Mouse (Mus musculus) mature B cell (primary cell): Measurements from ENCODE around the gene Hyls1.

Experiments used
- in situ Hi-C: fragments of 300-500 bp; cut with MboI; formaldehyde crosslinking; loops from 2 replicates; pipeline ENCODE4 v1.14.3; 2019

Hyls1 gene

DNA sequence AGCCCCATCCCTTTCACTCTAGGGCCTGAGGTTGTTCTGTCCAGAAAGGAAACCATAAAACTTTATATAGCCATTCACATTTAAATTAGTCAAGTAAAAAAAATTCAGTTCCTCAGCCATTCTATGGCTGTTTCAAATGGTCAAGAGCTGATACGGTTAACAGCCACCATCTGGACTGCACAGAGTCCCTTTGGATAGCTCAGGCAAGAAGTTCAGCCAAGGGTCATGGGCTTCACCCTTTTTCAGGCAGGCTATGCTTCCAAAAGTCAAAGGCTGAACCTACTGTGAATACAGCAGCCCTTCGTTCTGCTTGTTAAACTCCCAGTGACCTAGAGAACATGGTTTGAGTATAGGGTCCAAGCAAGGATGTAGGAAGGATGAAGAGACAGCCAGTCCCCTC lies 25.5 kb downstream of the Hyls1 start:
- in situ Hi-C loops = loop anchor here (5.0 kb wide), 1 partner anchor 262 kb away; no protein-coding TSS in a partner anchor

DNA sequence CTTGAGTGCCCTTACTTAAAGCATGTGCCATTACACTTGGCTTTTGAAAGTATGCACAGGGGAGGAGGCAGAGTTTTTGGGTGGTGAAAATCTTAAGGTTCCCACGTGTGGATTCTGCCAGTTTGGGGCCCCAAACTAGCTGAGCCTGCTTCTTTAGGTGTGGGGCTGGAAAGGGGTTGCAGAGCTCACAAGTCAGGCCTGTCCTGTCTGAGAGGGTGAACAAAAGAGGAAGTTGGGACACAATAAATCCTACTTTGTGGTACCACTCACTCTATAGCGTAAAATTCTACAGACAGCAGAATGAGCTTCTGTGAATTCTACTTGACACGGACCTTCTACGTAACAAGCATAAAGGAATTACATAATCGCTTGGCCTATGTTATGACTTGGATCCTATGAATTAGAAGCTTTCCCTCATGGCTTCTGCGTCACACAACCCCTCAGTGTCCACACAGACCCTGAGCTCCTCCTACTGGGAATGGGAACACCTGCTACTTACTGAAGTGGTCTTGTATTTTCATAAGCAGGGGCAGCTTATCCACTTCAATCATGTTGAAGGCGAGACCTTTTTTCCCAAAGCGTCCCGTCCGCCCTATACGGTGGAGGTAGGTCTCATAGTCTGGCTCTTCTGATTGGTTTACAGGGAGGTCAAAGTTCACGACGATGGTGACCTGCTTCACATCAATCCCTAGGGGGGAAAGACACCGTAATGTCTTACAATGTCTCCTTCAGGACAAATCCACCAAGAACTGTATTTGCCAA lies 26.9 kb downstream of the Hyls1 start:
- in situ Hi-C loops = loop anchor here (5.0 kb wide), 1 partner anchor 261 kb away; no protein-coding TSS in a partner anchor

DNA sequence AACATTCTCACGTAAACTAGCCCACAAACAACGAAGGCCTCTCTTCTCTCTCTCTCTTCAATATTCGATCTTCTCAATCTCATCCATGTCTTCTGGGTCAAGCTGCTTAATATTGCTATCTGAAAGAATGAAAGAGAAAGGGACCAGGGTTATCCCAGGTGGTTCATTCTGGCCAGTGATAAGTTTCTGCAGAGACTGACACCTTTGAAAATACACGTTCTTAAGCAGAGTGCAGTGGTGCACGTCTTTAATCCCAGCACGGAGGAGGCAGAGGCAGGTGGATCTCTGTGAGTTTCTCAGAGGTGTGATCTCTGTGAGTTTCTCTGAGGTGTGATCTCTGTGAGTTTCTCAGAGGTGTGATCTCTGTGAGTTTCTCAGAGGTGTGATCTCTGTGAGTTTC lies 28.3 kb downstream of the Hyls1 start:
- in situ Hi-C loops = loop anchor here (5.0 kb wide), 1 partner anchor 260 kb away; no protein-coding TSS in a partner anchor

DNA sequence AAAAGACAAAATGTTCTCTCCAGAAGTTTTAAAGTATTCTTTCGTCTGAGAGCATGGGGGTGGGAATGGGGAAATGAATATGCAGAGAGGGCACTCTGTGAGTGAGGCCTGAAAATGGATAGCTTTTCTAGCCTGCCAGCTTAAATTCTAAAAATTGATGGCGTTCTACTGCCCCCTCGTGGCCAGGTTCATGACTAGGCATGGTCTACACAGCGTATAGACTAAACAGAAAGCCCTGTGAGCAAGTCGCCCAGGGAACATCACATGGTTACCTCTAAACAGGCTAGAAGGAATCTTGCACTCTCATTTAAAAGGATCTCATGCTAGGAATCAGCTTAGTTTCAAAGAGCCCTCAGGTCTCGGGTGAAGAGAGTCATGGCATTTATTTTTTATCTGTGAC lies 28.7 kb downstream of the Hyls1 start:
- in situ Hi-C loops = loop anchor here (5.0 kb wide), 1 partner anchor 259 kb away; no protein-coding TSS in a partner anchor

DNA sequence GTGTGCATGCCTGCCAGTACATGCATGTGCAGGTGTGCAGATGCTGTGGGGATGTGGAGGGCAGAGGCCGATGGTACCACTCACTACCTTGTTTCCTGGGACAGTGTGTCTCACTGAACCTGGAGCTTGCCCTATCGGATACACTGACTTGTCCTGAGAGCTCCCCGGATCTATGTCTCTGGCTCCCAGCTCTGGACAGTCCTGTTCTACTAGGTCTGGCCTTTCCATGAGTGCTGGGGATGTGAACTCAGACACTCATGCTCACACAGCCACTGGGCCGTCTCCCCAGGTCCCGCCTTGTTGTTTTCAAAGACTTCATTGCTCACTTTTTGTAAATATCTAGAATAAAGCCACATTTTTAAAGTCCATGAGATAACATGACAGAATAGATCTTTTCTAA lies 29.2 kb downstream of the Hyls1 start:
- in situ Hi-C loops = loop anchor here (5.0 kb wide), 1 partner anchor 259 kb away; no protein-coding TSS in a partner anchor

DNA sequence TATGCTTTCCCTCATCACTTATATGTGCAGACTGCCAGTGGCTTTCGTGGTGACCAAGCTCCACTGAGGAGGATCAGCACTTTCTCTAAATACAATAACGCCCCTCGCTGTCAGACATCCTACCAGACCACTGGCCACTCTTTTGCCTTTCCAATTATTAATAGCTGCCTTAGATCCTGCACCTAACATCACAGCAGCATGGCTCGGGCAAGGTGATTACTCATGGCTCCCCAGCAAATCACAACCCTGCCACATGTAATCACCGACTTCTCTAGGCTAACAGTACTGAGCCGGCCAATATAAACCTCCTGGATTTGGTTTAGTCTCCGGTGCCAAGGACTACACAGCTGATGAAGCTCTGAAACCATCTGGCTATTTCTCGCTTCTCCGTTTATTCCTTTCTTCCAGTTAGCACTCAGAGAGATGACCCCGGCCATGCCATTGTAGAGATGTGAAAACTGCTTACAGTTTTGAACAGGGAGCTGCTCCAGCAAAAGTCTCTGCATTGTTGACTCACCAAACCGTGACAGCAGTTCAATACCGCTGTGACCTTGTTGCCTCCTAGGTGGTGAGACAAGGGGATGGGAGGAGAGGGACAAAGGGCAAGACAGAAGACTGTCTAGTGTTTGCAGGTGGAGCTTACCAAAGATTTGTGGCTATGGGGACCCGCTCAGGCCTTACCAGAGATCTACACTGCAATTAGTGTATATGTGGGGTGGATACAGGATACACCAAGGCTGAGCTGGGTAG lies 31.0 kb downstream of the Hyls1 start:
- in situ Hi-C loops = no loop called here

DNA sequence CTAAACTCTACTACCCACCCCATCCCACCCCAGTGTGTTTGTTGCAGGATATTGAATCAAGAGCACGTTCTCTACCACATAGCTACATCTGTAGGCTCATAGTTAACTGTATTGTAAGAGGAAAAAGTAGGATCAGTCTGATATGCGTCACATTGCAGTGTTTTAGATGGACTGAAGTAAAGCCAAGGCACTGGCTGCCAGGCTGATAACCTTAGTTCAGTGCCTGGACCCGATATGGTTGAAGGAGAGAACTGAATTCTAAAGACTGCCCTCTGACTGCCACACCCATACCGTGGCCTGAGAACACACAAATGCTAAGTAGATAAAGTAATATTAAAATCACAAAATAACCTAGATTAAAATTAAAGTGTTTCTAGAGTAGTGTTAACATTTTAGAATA lies 34.3 kb downstream of the Hyls1 start:
- in situ Hi-C loops = no loop called here

DNA sequence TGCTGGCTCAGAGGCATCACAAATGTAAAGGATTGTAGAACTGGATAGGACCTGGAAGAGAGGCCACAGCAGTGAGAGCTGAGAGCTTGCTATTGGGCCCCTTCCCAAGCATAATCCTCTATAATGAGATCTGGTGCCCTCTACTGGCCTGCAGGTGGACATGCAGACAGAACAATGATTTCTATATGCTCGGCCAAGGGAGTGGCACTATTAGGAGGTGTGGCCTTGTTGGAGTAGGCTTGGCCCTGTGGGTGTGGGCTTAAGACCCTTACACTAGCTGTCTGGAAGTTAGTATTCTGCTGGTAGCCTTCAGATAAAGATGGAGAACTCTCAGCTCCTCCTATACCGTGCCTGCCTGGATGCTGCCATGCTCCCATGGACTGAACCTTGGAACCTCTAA lies 35.1 kb downstream of the Hyls1 start:
- in situ Hi-C loops = no loop called here

DNA sequence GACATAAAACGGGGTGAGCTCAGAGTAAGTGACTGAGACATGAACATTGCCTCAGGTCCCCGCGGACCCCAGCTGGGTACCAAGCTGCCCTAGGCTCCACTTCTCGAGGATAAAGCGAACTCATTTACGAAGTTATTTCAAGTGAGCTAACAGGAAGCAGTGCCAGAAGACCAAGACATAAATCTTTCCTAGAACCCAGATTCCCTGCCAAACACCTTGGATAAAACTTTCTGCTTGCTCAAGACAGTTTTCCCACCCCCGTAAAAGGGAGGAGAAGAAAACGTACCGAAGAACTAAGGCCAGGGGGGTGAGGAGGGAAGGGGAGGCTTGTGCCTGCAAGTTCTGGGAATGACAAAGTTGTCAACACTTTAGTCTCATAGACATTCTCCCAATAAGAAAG lies 36.9 kb downstream of the Hyls1 start:
- in situ Hi-C loops = no loop called here

DNA sequence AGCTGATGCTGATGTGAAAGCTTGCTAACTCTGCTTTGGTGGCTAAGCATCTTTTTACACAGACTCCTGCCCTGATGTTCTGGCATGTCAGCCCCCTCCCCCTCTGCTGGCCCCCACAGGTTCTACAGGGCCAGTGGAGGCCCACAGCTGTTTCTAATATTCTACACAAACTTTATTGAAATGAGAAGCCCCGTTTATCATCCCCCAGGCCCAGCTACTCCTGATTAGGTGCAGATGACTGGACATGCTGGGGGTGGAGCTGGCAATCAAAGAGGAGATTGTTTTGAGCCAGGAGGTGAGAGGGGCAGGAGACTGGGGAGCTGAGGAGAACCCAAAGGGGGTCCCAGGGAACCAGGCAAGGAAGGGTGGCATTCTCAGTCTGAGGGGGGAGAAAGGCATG lies 40.4 kb downstream of the Hyls1 start:
- in situ Hi-C loops = no loop called here

DNA sequence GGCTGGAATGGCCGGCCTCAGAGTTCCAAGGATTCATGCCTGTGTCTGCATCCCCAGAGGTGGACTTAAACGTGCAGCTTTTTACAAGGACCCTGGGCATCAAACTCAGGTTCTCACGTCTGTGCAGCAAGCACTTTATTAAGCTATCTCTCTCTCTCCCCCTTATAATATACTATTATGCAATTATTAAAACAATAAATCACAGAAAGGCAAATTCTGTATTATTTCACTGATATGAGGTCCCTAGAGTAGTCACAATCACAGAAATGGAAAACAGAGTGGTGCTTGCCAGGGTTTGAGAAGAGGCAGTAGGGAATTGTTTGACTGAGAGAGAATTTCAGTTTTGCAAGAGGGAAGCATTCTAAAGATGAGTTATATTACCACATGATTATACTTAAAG lies 41.1 kb downstream of the Hyls1 start:
- in situ Hi-C loops = no loop called here

DNA sequence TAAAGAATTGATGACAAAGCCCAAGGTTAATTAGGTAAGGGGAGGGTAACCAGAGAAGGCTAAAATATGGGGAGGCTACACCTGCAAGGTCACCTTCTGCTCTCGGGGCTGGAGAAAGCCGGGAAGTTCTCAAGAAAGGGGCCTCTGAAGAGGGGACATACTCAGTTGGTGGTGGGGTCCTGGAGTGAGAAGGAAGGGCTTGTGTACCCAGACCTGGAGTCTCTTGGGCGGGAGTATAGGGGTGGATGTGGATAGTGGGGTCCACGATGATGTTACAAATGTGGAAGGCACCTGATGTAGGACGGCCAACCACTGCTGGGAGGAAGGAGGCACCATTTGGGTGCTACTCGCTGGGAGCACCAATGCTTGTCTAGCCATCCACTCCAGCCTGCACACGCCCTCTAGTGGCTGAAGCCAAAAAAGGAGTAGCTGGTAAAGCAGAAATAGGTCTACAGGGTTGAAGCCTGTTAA lies 46.2 kb downstream of the Hyls1 start:
- in situ Hi-C loops = no loop called here

DNA sequence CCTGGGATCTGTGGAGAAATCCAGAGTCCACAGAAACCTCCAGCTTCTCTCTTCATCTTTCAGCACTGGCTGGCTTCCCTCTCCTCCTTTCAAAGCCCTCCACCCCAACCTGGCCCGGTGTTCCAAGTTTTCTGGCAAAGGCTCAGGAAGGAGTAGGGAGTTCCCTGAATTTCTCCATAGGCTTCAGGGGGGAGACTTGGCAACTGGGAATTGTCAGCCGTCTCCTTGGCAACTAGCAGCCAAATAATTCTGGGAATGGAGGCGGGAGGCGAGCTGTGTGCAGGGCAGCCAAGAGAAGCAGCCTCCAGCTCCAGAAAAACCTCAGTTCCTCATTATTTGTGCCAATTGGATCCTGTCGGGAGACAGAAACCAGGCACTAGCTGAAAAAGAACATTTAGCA lies 46.7 kb downstream of the Hyls1 start:
- in situ Hi-C loops = no loop called here

DNA sequence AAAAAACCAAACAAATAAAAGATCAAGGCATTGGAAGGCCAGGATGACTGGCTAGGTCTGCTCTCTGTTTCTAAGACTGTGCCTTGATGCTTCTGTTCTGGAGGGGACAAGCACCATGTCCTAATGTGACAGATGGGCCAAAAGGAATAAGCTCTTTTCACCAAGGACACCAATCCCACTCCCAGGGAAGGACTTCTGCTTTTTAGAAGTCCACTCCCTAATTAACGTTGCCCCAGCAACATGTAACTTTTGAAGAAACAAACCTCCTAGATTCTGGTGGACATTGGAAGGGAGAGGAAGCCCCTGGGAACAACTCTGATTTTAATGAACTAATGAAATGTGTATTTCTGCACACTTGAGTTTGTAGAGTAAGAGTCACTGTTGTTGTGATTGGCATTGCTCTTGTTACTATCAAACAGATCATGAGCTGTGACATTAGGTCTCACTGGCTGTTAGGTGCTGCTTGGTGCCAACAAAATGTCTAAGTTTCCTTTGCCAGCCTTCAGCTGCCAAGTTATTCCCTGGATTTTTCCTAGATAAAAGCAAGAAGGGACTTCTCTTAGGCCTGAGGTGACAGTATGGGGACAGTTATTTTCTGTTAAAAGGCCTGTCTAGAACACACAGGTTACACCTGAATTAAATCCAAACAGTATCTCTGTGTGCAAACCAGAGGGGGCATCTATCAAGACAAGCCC lies 47.2 kb downstream of the Hyls1 start:
- in situ Hi-C loops = no loop called here

DNA sequence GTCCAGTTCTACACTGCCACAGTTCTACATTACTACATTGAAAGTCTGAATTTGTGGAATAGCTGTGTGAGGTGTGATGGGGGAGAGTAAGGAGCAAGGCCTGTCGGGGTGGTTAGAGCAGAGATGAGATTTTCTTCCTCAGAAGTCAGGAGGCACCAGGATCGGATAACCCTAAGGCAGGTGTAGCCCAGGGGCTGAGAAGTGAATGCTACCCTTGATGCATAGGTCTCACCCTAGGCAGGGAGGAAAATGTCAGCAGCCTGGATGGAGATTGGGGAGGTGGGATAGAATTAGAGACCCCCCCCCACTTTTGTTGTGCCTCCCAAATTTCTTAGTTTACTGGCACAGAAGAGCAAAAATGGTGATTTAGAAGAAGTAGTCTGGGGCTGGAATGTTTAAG lies 48.0 kb downstream of the Hyls1 start:
- in situ Hi-C loops = no loop called here

DNA sequence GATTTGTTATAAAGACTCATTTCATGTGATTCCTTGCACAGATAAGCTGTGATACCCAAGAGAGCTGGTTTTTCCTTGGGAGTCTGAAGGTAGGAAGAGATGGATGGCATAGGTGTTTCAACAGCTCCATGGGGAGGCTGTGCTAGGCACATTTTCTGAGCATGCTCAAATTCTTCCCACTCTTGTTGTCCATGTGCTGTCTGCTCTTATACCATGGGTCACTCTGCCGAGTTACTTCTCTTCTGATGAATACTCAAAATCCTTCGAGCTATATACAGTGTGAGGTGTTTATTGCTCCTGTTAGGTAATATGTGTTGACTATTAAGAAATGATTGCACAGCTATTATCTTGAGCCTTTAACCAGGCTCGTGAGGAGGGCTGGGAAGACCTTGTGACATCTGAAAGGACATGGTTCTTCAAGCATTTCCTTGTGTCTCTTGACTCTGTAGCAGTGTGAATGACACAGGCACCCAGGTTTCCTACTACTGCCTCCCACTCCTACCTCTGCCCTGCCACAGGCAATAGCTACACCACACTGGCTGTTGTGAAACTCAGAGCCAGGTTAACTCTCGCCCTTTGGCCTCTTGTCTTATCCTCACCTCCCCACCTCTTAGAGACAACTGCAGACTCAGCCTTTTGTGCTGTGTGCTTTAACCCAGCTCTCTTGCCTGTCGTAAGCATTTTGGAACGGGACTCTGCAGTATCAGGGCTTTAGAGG lies 49.4 kb downstream of the Hyls1 start:
- in situ Hi-C loops = no loop called here

DNA sequence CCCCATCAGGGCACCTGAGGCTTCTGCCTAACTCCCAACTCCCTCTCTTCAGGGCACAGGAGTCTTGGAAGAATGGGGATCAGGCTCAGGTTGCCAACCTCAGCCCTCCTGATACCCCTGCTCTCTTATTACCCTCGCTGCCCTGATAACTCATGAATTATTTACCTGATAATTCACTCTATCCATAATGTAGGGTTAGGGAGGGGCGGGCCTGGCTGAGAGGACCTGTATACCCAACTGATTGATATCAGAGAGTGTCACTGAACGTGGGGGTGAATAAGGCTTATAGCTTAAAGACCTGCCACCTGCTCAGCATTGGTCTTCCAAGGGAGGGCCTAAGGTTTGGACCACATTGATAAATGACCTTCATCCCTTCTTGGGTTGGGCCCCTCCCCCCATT lies 52.0 kb downstream of the Hyls1 start, which contains the start of gene Gm1113:
Gm1113 (minus strand) TSS at position 101 of the 400 bp plus-strand sequence.
- in situ Hi-C loops = no loop called here

DNA sequence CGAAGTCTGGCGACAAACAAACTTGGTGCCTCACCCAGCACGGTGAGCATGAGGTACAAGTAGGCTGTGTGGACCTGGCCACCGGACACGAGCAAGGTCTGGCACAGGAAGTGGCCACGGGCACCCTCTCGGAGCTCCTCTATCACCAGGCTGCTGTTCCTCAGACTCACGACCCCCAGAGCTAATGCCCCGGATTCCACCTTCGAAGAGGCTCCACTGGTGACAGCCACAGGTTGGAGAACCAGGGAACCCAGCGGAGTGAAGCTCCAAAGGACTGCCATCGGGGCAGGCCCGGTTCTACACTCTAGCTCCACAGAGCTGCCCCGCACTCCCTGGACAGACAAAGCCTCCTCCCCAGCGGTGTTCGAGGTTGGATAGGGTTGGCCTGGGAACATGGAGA lies 53.5 kb downstream of the Hyls1 start:
- in situ Hi-C loops = no loop called here

DNA sequence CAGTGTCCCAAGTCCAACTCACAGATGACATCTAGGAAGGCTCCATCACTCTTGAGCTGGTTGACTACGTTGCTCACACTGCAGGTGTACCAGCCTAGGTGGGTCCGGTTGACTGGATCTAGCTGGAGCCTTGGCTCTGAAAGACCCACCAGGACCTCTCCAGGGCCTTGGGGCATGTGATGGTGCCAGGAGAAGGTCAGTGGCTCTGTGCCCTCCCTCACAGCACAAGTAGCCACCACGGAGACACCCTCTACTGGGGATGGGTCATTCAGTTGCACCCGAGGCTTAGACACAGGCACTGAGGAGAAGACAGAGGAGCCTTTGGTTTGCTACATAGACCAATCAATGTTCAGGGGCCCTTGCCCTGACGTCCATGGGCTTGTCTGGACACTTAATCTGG lies 54.0 kb downstream of the Hyls1 start:
- in situ Hi-C loops = no loop called here

DNA sequence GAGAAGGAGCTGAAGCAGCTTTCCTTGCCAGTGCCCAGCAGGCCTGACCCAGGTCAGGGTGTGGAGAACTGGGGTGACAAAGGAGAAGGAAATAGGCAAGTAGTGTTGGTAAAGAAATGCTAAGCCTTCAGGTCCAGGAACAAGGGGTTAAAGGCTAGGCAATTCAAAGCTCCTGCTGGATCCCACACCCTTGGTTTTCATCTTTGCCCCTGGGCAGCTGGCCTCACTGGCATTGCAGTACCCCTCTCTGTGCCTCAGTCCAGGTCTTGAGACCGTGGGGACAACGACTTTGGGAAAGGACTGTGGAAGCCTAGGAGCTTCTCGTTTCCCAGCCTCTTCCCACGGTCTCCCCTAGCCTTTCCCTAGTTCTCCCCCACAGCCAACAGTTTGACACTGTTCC lies 56.3 kb downstream of the Hyls1 start:
- in situ Hi-C loops = no loop called here
